Mouse (Mus musculus): ENCODE measurements at regions not wholly inside any gene's neighbourhood (a gene's known extent, or its start where the extent isn't known, plus 50 kb on each side); places are given as distances from the start of the nearest gene placed in this dataset.

- H3K4me3 ChIP-seq (replicated peaks), result no peak overlapping the region
- H3K9me3 ChIP-seq (ENCODE audit: control insufficient read depth, low read length), result peaks cover 15% of the 10 kb centered on the region
- no peaks in the 10 kb centered on the region for H3K4me1 ChIP-seq (ENCODE audit: control insufficient read depth)
- TF ChIP-seq TAL1 (IDR thresholded peaks at IDR 0.05; ENCODE audit: low read length), result no peak
- TF ChIP-seq GATA1 (IDR thresholded peaks at IDR 0.05; ENCODE audit: low read length), result no peak
- no peaks in the 10 kb centered on the region for H3K36me3 ChIP-seq (ENCODE audit: control insufficient read depth)
- peaks cover 7% of the 10 kb centered on the region for H3K27me3 ChIP-seq (ENCODE audit: control insufficient read depth)
These were observed 145.3 kb downstream of the Bmp7 start for GRCm38 (mm10) chr2:172794771-172795170.

GRCm38 (mm10) chr2:172796104-172796503 is 144.0 kb downstream of the Bmp7 start:
- no peak for TF ChIP-seq TAL1 (IDR thresholded peaks at IDR 0.05; ENCODE audit: low read length)
- no peak for TF ChIP-seq GATA1 (IDR thresholded peaks at IDR 0.05; ENCODE audit: low read length)
- peaks cover 15% of the 10 kb centered on the region for H3K9me3 ChIP-seq (ENCODE audit: control insufficient read depth, low read length)
- no peaks in the 10 kb centered on the region for H3K36me3 ChIP-seq (ENCODE audit: control insufficient read depth)
- H3K4me1 ChIP-seq (ENCODE audit: control insufficient read depth), result no peaks in the 10 kb centered on the region
- no peaks in the 10 kb centered on the region for H3K27me3 ChIP-seq (ENCODE audit: control insufficient read depth)
- no peak overlapping the region for H3K4me3 ChIP-seq (replicated peaks)

- Histone ChIP-seq H3K9me3 (ENCODE audit: control insufficient read depth, low read length) (peaks cover 15% of the 10 kb centered on the region), H3K4me3 (replicated peaks) (no peak overlapping the region), H3K4me1 (ENCODE audit: control insufficient read depth) (no peaks in the 10 kb centered on the region), H3K36me3 (ENCODE audit: control insufficient read depth) (no peaks in the 10 kb centered on the region), H3K27me3 (ENCODE audit: control insufficient read depth) (no peaks in the 10 kb centered on the region)
- no peak for TF ChIP-seq GATA1 (IDR thresholded peaks at IDR 0.05; ENCODE audit: low read length)
- TF ChIP-seq TAL1 (IDR thresholded peaks at IDR 0.05; ENCODE audit: low read length), result no peak
These were observed 143.2 kb downstream of the Bmp7 start for GRCm38 (mm10) chr2:172796955-172797354.

- Histone ChIP-seq H3K27me3 (ENCODE audit: control insufficient read depth) (no peaks in the 10 kb centered on the region; the same call in 1 of the 2 replicates), H3K9me3 (ENCODE audit: control insufficient read depth, low read length) (peaks cover 18% of the 10 kb centered on the region), H3K4me1 (ENCODE audit: control insufficient read depth) (no peaks in the 10 kb centered on the region), H3K4me3 (replicated peaks) (no peak overlapping the region), H3K36me3 (ENCODE audit: control insufficient read depth) (no peaks in the 10 kb centered on the region)
- TF ChIP-seq TAL1 (IDR thresholded peaks at IDR 0.05; ENCODE audit: low read length) (no peak), GATA1 (IDR thresholded peaks at IDR 0.05; ENCODE audit: low read length) (no peak)
These were observed 140.2 kb downstream of the Bmp7 start for GRCm38 (mm10) chr2:172799951-172800350.

GRCm38 (mm10) chr2:172800801-172801200 is 139.3 kb downstream of the Bmp7 start:
- Histone ChIP-seq H3K9me3 (ENCODE audit: control insufficient read depth, low read length) (peaks cover 13% of the 10 kb centered on the region), H3K27me3 (ENCODE audit: control insufficient read depth) (no peaks in the 10 kb centered on the region; the same call in 1 of the 2 replicates), H3K4me1 (ENCODE audit: control insufficient read depth) (no peaks in the 10 kb centered on the region), H3K4me3 (replicated peaks) (no peak overlapping the region), H3K36me3 (ENCODE audit: control insufficient read depth) (no peaks in the 10 kb centered on the region)
- TF ChIP-seq TAL1 (IDR thresholded peaks at IDR 0.05; ENCODE audit: low read length) (no peak), GATA1 (IDR thresholded peaks at IDR 0.05; ENCODE audit: low read length) (no peak)

- no peak overlapping the region for H3K4me3 ChIP-seq (replicated peaks)
- H3K27me3 ChIP-seq (ENCODE audit: control insufficient read depth), result no peaks in the 10 kb centered on the region; the same call in 1 of the 2 replicates
- no peaks in the 10 kb centered on the region for H3K36me3 ChIP-seq (ENCODE audit: control insufficient read depth)
- no peaks in the 10 kb centered on the region for H3K4me1 ChIP-seq (ENCODE audit: control insufficient read depth)
- H3K9me3 ChIP-seq (ENCODE audit: control insufficient read depth, low read length), result peaks cover 13% of the 10 kb centered on the region
- TF ChIP-seq TAL1 (IDR thresholded peaks at IDR 0.05; ENCODE audit: low read length) (no peak), GATA1 (IDR thresholded peaks at IDR 0.05; ENCODE audit: low read length) (no peak)
These were observed 138.3 kb downstream of the Bmp7 start for GRCm38 (mm10) chr2:172801804-172802203.

- Histone ChIP-seq H3K4me3 (replicated peaks) (no peak overlapping the region), H3K36me3 (ENCODE audit: control insufficient read depth) (no peaks in the 10 kb centered on the region), H3K9me3 (ENCODE audit: control insufficient read depth, low read length) (peaks cover 11% of the 10 kb centered on the region), H3K4me1 (ENCODE audit: control insufficient read depth) (no peaks in the 10 kb centered on the region), H3K27me3 (ENCODE audit: control insufficient read depth) (no peaks in the 10 kb centered on the region; the same call in 1 of the 2 replicates)
- TF ChIP-seq GATA1 (IDR thresholded peaks at IDR 0.05; ENCODE audit: low read length) (no peak), TAL1 (IDR thresholded peaks at IDR 0.05; ENCODE audit: low read length) (no peak)
These were observed 132.7 kb downstream of the Bmp7 start for GRCm38 (mm10) chr2:172807446-172807845.

- no peaks in the 10 kb centered on the region for H3K36me3 ChIP-seq (ENCODE audit: control insufficient read depth)
These were observed 130.8 kb downstream of the Bmp7 start for GRCm38 (mm10) chr2:172809306-172809705.

GRCm38 (mm10) chr2:172813319-172813718 is 126.8 kb downstream of the Bmp7 start:
- TF ChIP-seq TAL1 (IDR thresholded peaks at IDR 0.05; ENCODE audit: low read length) (no peak), GATA1 (IDR thresholded peaks at IDR 0.05; ENCODE audit: low read length) (no peak)
- Histone ChIP-seq H3K27me3 (ENCODE audit: control insufficient read depth) (no peaks in the 10 kb centered on the region), H3K9me3 (ENCODE audit: control insufficient read depth, low read length) (peaks cover 14% of the 10 kb centered on the region), H3K4me3 (replicated peaks) (no peak overlapping the region), H3K36me3 (ENCODE audit: control insufficient read depth) (no peaks in the 10 kb centered on the region), H3K4me1 (ENCODE audit: control insufficient read depth) (no peaks in the 10 kb centered on the region)

More at GRCm38 (mm10) chr2:172809306-172809705, 130.8 kb downstream of the Bmp7 start:
- TF ChIP-seq GATA1 (IDR thresholded peaks at IDR 0.05; ENCODE audit: low read length) (no peak), TAL1 (IDR thresholded peaks at IDR 0.05; ENCODE audit: low read length) (no peak)
- Histone ChIP-seq H3K4me3 (replicated peaks) (no peak overlapping the region), H3K4me1 (ENCODE audit: control insufficient read depth) (no peaks in the 10 kb centered on the region), H3K27me3 (ENCODE audit: control insufficient read depth) (no peaks in the 10 kb centered on the region), H3K9me3 (ENCODE audit: control insufficient read depth, low read length) (peaks cover 7% of the 10 kb centered on the region)

GRCm38 (mm10) chr2:172813906-172814305 is 126.2 kb downstream of the Bmp7 start:
- peaks cover 14% of the 10 kb centered on the region for H3K9me3 ChIP-seq (ENCODE audit: control insufficient read depth, low read length)
- H3K36me3 ChIP-seq (ENCODE audit: control insufficient read depth), result no peaks in the 10 kb centered on the region
- H3K27me3 ChIP-seq (ENCODE audit: control insufficient read depth), result no peaks in the 10 kb centered on the region
- TF ChIP-seq TAL1 (IDR thresholded peaks at IDR 0.05; ENCODE audit: low read length), result no peak
- TF ChIP-seq GATA1 (IDR thresholded peaks at IDR 0.05; ENCODE audit: low read length), result no peak
- no peaks in the 10 kb centered on the region for H3K4me1 ChIP-seq (ENCODE audit: control insufficient read depth)
- no peak overlapping the region for H3K4me3 ChIP-seq (replicated peaks)
